Mouse (Mus musculus) cerebellum, adult 2 months (tissue): Measurements from ENCODE around the gene Thap4.

Experiments used
- CTCF ChIP-seq: fragments of 200-500 bp; IDR thresholded peaks from 2 replicates; pipeline ENCODE4 v1.5.1; 2011; ENCODE audit warnings: low read depth, mild to moderate bottlenecking, control low read depth, low read length, moderate library complexity, borderline replicate concordance; ENCODE audit not compliant: insufficient read depth
- POLR2A ChIP-seq: fragments of 200-500 bp; IDR thresholded peaks from 2 replicates; pipeline ENCODE4 v1.6.1; 2011; ENCODE audit warnings: low read length, control low read depth, borderline replicate concordance; ENCODE audit not compliant: insufficient read depth

- TF ChIP-seq CTCF (no peak), POLR2A (no peak)
These were observed 22.8 kb downstream of the Thap4 start for GRCm38 (mm10) chr1:93731880-93732281.
